ENCODE assay signal across 10 mouse cellular contexts in genomic region chr5:134500062-134500461, GRCm38 (mm10). TPM values are rescaled to one million over a fixed set of nuclear protein-coding genes. Genes with fewer than 3 reads are reported as not detected.
A peak's percentile ranks its signal among the peaks of the same experiment; 100 is the strongest.
DNase-seq lines count a peak whose midpoint lies in the region; ATAC-seq and TF ChIP-seq lines count a peak whose summit lies in the region.
"Had no signal": no experiment of that assay in that cellular context is flagged by ENCODE, and none has a peak within 500 bp of the region (broad histone marks: within the 10 kb centered on the region; RNA-seq: fewer than 3 reads in every experiment).

No protein-coding gene starts in this region.

- 70% methylated on average over 4 of the region's 4 CpGs for WGBS in heart, embryonic 11.5 days (ENCODE audit: insufficient replicate concordance)

- peaks cover 8% of the 10 kb centered on the region for H3K36me3 ChIP-seq in heart, embryonic 11.5 days (ENCODE audit: control insufficient read depth, insufficient read depth, low read length)

- H3K27ac ChIP-seq in heart, embryonic 11.5 days (ENCODE audit: low read depth, low read length), result no peak overlapping the region
- H3K27ac ChIP-seq in cortical plate, adult 2 months (ENCODE audit: insufficient read depth, low read length), result no peak overlapping the region
- H3K27ac ChIP-seq: embryonic facial prominence, embryonic 15.5 days; limb, embryonic 13.5 days had no signal

- no peak for ATAC-seq in heart, embryonic 11.5 days (replicated peaks; ENCODE audit: insufficient number of reproducible peaks, low FRiP score, low TSS enrichment)
- peak; percentile 77 for ATAC-seq in megakaryocyte-erythroid progenitor cell, adult 5-6 weeks (replicated peaks; ENCODE audit: low FRiP score, low TSS enrichment, poor library complexity, severe bottlenecking)

- no peak overlapping the region for H3K9ac ChIP-seq in heart, embryonic 11.5 days (ENCODE audit: low read depth, low read length)
- H3K9ac ChIP-seq: embryonic facial prominence, embryonic 15.5 days; limb, embryonic 13.5 days had no signal

- no peak for TF ChIP-seq POLR2A in cortical plate, adult 2 months (IDR thresholded peaks at IDR 0.05; ENCODE audit: extremely low read depth, insufficient read depth, low read length)

- peak; percentile 34 for DNase-seq in heart, adult 8-10 months (ENCODE audit: low spot score)
- peak; percentile 63 for DNase-seq in CD4-positive helper T cell, adult 2 months (ENCODE audit: low read depth, low spot score)
- DNase-seq in adipocyte (ENCODE audit: low spot score), result peak; percentile 47
- DNase-seq in kidney, postnatal 25 days, result peak; percentile 74
- peak; percentile 63 for DNase-seq in thymus, postnatal 14 days

- H3K4me2 ChIP-seq in heart, embryonic 11.5 days, result no peak overlapping the region
- H3K4me2 ChIP-seq: embryonic facial prominence, embryonic 15.5 days; limb, embryonic 13.5 days had no signal

- H3K27me3 ChIP-seq in heart, embryonic 11.5 days (ENCODE audit: control insufficient read depth, insufficient read depth, low read length), result no peaks in the 10 kb centered on the region
- H3K27me3 ChIP-seq: embryonic facial prominence, embryonic 15.5 days; limb, embryonic 13.5 days had no signal

- H3K4me1 ChIP-seq in heart, embryonic 11.5 days (ENCODE audit: control insufficient read depth, insufficient read depth, low read length), result no peaks in the 10 kb centered on the region
- H3K4me1 ChIP-seq in cortical plate, adult 2 months (ENCODE audit: control insufficient read depth, insufficient read depth, low read length), result no peaks in the 10 kb centered on the region
- H3K4me1 ChIP-seq: embryonic facial prominence, embryonic 15.5 days; limb, embryonic 13.5 days had no signal

- no peaks in the 10 kb centered on the region for H3K9me3 ChIP-seq in heart, embryonic 11.5 days (replicated peaks; ENCODE audit: control insufficient read depth, low read length)
- H3K9me3 ChIP-seq: embryonic facial prominence, embryonic 15.5 days; limb, embryonic 13.5 days had no signal

- no peak overlapping the region for H3K4me3 ChIP-seq in heart, embryonic 11.5 days (ENCODE audit: low read depth, low read length)
- no peak overlapping the region for H3K4me3 ChIP-seq in cortical plate, adult 2 months (ENCODE audit: insufficient read depth, low read length)
- H3K4me3 ChIP-seq: embryonic facial prominence, embryonic 15.5 days; limb, embryonic 13.5 days had no signal

- TF ChIP-seq CTCF in cortical plate, adult 2 months (IDR thresholded peaks at IDR 0.05; ENCODE audit: extremely low read depth, insufficient read depth, low read length), result peak; percentile 66

RNA-seq across cellular contexts. Expression of gene Gtf2ird1, which starts 43.5 kb away (rescaled TPM):
- 10 to 100 TPM; 20.9 to 28.3 (median 24.5) TPM for total RNA-seq in heart, adult 8-10 months (2022)
- 49.0 and 55.7 TPM in 2 replicates for polyA plus RNA-seq in heart, embryonic 11.5 days (2014; fragmentation: Nextera tagmentation; extraction: Ambion mirVana)
- polyA plus RNA-seq in cortical plate, adult 2 months (2012; rRNA removed), result 31.2 and 31.9 TPM in 2 replicates
- 17.7 and 23.1 TPM in 2 replicates for total RNA-seq in megakaryocyte-erythroid progenitor cell, adult 5-6 weeks (2014; fragmentation: Nextera tagmentation)
- total RNA-seq in megakaryocyte-erythroid progenitor cell, adult 5-6 weeks (2017), result 5.5 and 11.8 TPM in 2 replicates

RNA-seq across cellular contexts. Expression of gene Clip2, which starts 52.2 kb away (rescaled TPM):
- 1 to 10 TPM; 4.5 to 6.8 (median 5.4) TPM for total RNA-seq in heart, adult 8-10 months (2022)
- 1.7 and 2.2 TPM in 2 replicates for polyA plus RNA-seq in heart, embryonic 11.5 days (2014; fragmentation: Nextera tagmentation; extraction: Ambion mirVana)
- 74.1 and 77.0 TPM in 2 replicates for polyA plus RNA-seq in cortical plate, adult 2 months (2012; rRNA removed)
- 4.6 and 5.6 TPM in 2 replicates for total RNA-seq in megakaryocyte-erythroid progenitor cell, adult 5-6 weeks (2014; fragmentation: Nextera tagmentation)
- total RNA-seq in megakaryocyte-erythroid progenitor cell, adult 5-6 weeks (2017), result 7.0 and 8.3 TPM in 2 replicates

RNA-seq across cellular contexts. Expression of gene Syna, which starts 59.9 kb away (rescaled TPM):
- not detected for total RNA-seq in heart, adult 8-10 months (2022)
- not detected in 2 replicates for polyA plus RNA-seq in heart, embryonic 11.5 days (2014; fragmentation: Nextera tagmentation; extraction: Ambion mirVana)
- 0.06 and 0.49 TPM in 2 replicates for polyA plus RNA-seq in cortical plate, adult 2 months (2012; rRNA removed)
- not detected in 2 replicates for total RNA-seq in megakaryocyte-erythroid progenitor cell, adult 5-6 weeks (2014; fragmentation: Nextera tagmentation)
- total RNA-seq in megakaryocyte-erythroid progenitor cell, adult 5-6 weeks (2017), result not detected in 2 replicates
